Mouse (Mus musculus) thymus, adult 2 months (tissue): ENCODE measurements around the gene Endog. TPM values are rescaled to one million over a fixed set of nuclear protein-coding genes. Genes with fewer than 3 reads are reported as not detected.
"Not testable (repeated sequence)": the region's sequence is repeated elsewhere in the genome, so short reads cannot be mapped to it uniquely, and the experiment has no call there.

Experiments
- DNase-seq: peaks from one replicate; pipeline ENCODE4 v3.0.0; 2021
- H3K27ac ChIP-seq: fragments of 200-500 bp; 2 replicates; pipeline ENCODE4 v1.5.1; 2012; ENCODE audit warnings: low read length, control low read depth; ENCODE audit not compliant: control insufficient read depth, insufficient read depth
- H3K27me3 ChIP-seq: fragments of 200-500 bp; 2 replicates; pipeline ENCODE4 v1.6.1; 2012; ENCODE audit warnings: mild to moderate bottlenecking, low read length, moderate library complexity, mixed read lengths; ENCODE audit not compliant: control insufficient read depth, insufficient read depth
- H3K36me3 ChIP-seq: fragments of 200-500 bp; 2 replicates; pipeline ENCODE4 v1.6.1; 2012; ENCODE audit warnings: mild to moderate bottlenecking, low read length, moderate library complexity; ENCODE audit not compliant: control insufficient read depth, insufficient read depth
- H3K4me1 ChIP-seq: fragments of 200-500 bp; replicated peaks from 2 replicates; pipeline ENCODE4 v1.6.1; 2012; ENCODE audit warnings: low read length; ENCODE audit not compliant: control insufficient read depth, insufficient read depth
- H3K4me3 ChIP-seq: fragments of 200-500 bp; 2 replicates; pipeline ENCODE4 v1.5.1; 2012; ENCODE audit warnings: mild to moderate bottlenecking, low read length, control low read depth, moderate library complexity; ENCODE audit not compliant: control insufficient read depth, insufficient read depth
- CTCF ChIP-seq: fragments of 200-500 bp; IDR thresholded peaks from 2 replicates; pipeline ENCODE4 v1.5.1; 2012; ENCODE audit warnings: mild to moderate bottlenecking, control low read depth, low read length, moderate library complexity, borderline replicate concordance; ENCODE audit not compliant: control insufficient read depth, poor library complexity, insufficient read depth; ENCODE audit errors: extremely low read depth
- POLR2A ChIP-seq: fragments of 200-500 bp; IDR thresholded peaks from 2 replicates; pipeline ENCODE4 v1.6.1; 2012; ENCODE audit warnings: mild to moderate bottlenecking, low read length, control low read depth, moderate library complexity; ENCODE audit not compliant: control insufficient read depth, poor library complexity, insufficient read depth; ENCODE audit errors: extremely low read depth
- WGBS: fragments of 180-500 bp; shearing (Covaris S2); methylation state at CpG from one replicate; pipeline ENCODE4 v1.1.7; 2018; 5-methylcytosine and 5-hydroxymethylcytosine counted together
- polyA plus RNA-seq: library from polyadenylated mRNA; depleted of rRNA; stranded (reverse); fragments of >200 nt; gene quantifications from 2 replicates; pipeline ENCODE4 v1.2.3, GENCODE M21; 2012

The Endog gene
- polyA plus RNA-seq, 1 experiment: 37.8 TPM

DNA sequence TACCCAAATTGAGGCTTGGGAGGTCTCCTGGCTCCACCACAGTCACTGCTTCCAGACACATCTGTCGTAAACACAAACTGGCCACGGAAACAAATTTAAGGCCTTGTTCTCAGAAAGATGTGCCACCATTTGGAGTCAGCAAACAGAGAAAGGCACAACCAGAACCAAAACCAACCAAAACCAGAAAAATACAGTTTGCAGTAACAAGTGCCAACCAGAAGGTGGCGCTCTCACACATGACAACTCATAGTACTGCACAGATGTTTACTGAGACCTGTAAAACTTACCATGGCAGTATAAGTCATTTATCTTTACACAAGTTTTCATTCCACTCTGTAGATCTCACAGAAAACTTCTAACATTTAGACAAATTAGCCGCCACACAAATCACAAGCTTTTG lies 4.6 kb upstream of the Endog start:
- Histone ChIP-seq H3K4me3 (no peak overlapping the region), H3K4me1 (no peaks in the 10 kb centered on the region), H3K27ac (no peak overlapping the region), H3K27me3 (no peaks in the 10 kb centered on the region), H3K36me3 (no peaks in the 10 kb centered on the region)
- no peak for DNase-seq
- no peak for TF ChIP-seq CTCF
- no peak for TF ChIP-seq POLR2A
- WGBS: 67% methylated on average over 4 of the region's 4 CpGs

DNA sequence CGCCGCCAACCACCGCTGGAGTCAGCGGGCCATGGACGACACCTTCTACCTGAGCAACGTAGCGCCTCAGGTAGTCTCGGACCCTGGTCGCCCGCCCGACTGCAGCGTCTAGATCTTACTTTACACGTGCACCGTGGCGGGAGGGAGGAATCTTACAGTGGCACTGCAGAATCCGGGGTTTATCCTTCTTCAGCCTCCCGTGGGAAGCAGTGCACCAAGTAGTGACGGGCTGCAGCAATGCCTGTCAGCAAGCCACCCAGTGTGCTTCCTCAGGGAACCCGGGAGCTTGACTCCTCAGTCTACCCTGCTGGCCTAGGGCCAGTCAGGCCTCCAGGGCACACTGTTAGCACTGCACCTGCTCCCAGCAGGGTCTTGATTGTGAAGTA lies 697 bp downstream of the Endog start:
- DNase-seq: no peak
- H3K36me3 ChIP-seq: 0 out of 2 replicates have a peak, but pooled peaks cover 6% of the 10 kb centered on the region
- no peak for TF ChIP-seq CTCF
- no peak for TF ChIP-seq POLR2A
- H3K4me1 ChIP-seq: peaks cover 10% of the 10 kb centered on the region
- H3K4me3 ChIP-seq: peak overlapping the region; percentile 86
- no peak overlapping the region for H3K27ac ChIP-seq
- no peaks in the 10 kb centered on the region for H3K27me3 ChIP-seq
- 4% methylated on average over 19 of the region's 19 CpGs for WGBS

DNA sequence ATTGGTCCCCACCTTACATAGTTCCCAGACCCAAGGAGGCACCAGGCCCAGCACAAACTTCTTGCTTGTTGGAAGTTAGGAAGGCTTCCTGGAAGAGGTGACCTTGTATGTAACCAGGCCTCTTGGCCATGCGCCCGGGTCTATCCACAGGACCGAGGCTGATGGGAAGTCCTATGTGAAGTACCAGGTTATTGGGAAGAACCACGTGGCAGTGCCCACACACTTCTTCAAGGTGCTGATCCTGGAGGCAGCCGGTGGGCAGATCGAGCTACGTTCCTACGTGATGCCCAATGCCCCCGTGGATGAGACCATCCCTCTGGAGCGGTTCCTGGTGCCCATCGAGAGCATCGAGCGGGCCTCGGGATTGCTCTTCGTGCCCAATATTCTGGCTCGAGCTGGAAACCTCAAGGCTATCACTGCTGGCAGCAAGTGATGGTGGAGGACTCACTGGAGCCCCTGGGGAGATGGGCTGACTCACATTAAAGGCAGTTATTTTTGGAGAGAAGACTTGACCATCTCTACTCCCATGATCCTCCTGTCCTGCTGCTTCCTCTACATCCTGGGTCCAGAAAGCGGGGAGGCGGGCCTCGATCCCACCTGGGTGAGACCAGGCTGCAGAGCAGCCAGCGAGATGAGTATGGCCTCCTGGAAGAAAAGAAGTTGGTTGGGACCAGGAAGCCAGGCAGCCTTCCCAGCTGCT lies 2.4 kb downstream of the Endog start:
- 94% methylated on average over 20 of the region's 20 CpGs for WGBS
- Histone ChIP-seq H3K4me1 (peaks cover 20% of the 10 kb centered on the region), H3K27me3 (no peaks in the 10 kb centered on the region), H3K27ac (no peak overlapping the region), H3K36me3 (0 out of 2 replicates have a peak, but pooled peaks cover 6% of the 10 kb centered on the region), H3K4me3 (no peak overlapping the region)
- no peak for TF ChIP-seq POLR2A
- TF ChIP-seq CTCF: no peak
- DNase-seq: no peak

DNA sequence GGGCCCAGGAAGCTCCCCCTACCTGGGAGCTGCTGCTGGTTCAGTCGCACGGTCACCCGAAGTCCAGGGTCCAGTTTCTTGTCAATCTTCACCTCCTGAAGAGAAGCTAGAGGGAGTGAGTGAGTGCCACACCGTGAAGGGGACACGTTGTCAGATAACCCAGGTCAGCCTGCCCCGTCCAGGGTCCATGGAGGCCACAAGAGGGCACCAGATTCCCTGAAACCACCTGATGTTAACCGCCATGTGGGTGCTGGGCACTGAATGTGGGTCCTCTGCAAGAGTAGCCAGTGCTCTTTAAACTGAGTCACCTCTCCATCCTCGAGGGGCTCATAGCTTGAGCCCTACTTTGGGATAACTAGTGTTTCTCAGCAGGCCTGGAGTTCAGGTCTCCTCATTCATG lies 4.6 kb downstream of the Endog start:
- H3K36me3 ChIP-seq: 0 out of 2 replicates have a peak, but pooled peaks cover 6% of the 10 kb centered on the region
- WGBS: 96% methylated on average over 8 of the region's 8 CpGs
- H3K27ac ChIP-seq: no peak overlapping the region
- no peak for DNase-seq
- H3K4me1 ChIP-seq: peaks cover 20% of the 10 kb centered on the region
- H3K27me3 ChIP-seq: no peaks in the 10 kb centered on the region
- H3K4me3 ChIP-seq: no peak overlapping the region
- no peak for TF ChIP-seq CTCF
- no peak for TF ChIP-seq POLR2A

DNA sequence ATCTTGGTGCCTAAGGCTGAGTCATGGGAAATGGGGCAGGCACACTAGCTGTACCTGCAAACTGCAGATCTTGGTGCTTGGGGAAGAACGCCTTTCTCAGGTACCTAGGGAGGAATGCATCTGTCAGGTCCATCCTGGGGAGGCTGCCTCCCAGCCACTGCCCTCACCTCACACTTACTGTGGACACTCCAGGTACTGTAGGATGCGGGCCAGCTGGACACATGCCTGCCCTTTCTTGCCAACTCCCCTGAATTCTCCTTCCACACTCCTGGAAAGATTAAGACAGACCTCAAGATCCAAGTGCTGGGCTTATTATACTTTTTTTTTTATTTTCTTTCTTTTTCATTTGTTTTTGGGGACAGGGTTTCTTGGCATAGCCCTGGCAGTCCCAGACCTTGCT lies 5.3 kb downstream of the Endog start:
- WGBS: 100% methylated on average over 2 of the region's 2 CpGs
- Histone ChIP-seq H3K4me3 (no peak overlapping the region), H3K4me1 (peaks cover 20% of the 10 kb centered on the region)

DNA sequence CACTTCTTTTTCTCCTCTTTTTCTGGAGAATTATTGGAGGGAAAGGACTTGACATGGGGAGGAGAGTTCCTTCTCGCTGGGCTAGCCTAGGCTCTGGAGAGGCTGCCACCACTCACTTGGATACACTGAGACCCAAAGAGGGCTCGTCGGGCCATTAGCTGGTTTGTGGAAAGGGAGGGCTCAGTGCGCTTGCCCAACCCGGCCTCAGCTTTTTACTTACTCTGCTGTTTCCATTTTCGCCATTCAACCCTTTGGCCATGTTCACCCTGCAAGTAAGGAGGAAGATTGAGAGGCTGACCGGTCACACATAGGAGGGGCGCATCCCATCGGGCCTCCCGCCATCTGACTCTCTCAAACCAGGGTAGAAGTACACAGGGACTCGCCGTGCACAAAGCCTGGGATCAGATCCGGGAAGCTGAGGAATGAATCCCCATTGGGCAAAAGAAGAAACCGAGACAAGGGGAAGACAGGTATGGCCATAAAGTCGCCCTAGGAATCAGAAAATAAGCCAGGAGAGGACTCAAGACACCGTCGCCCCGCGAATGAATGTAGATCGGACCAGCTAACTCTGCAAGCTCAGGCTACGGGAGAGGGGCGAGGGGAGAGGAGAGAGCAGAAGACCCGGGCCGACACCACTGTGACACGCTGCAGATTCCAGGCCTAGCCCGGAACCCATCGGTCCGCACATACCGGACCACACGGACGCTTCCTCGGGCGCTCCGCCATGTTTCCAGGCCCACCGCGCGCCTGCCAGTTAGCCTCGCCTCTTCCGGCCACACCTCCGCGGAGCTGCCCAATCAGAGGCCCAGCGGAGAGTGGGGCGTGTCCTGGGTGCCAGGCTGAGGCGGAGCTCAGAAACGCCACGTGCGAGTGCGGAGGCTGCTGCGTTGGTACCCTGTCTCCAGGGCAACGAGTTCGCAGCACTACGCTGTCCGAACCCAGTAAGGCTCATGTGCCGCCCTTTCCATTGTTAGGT lies 6.7 kb downstream of the Endog start, which contains the start of gene Spout1:
Spout1 (minus strand) TSS at position 760 of the 976 bp plus-strand sequence.
- H3K4me3 ChIP-seq: peak within 1 kb of the TSS; percentile 82
- WGBS: 3% methylated on average over 54 of the region's 54 CpGs
- 0 out of 2 replicates have a peak, but pooled peaks cover 6% of the 10 kb centered on the region for H3K36me3 ChIP-seq
- TF ChIP-seq POLR2A: peak; percentile 61; the same call in 1 of the 2 replicates
- 0 out of 2 replicates have a peak, but pooled peaks have one; percentile 32 for TF ChIP-seq CTCF
- peak; percentile 94 for DNase-seq
- no peaks in the 10 kb centered on the region for H3K27me3 ChIP-seq
- peaks cover 12% of the 10 kb centered on the region for H3K4me1 ChIP-seq
- no peak within 1 kb of the TSS for H3K27ac ChIP-seq

More for the DNA sequence above, 5.3 kb downstream of the Endog start:
- Histone ChIP-seq H3K36me3 (0 out of 2 replicates have a peak, but pooled peaks cover 6% of the 10 kb centered on the region), H3K27me3 (no peaks in the 10 kb centered on the region), H3K27ac (no peak overlapping the region)
- DNase-seq: no peak
- TF ChIP-seq CTCF (no peak), POLR2A (no peak)

DNA sequence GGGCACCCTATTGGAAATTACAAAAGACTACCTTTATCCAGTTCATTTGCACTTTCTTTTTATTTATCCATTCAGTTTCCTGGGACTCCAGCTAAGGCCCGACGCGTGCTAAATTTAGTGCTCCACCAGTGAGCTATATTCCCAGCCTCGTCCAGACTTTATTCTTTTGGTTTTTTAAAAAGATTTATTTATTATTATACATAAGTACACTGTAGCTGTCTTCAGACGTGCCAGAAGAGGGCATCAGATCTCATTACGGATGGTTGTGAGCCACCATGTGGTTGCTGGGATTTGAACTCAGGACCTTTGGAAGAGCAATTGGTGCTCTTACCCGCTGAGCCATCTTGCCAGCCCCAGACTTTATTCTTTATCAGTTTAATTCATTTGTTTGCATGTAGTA lies 7.4 kb downstream of the Endog start:
- not testable (repeated sequence) for H3K4me3 ChIP-seq, DNase-seq
- WGBS: 48% methylated on average over 7 of the region's 7 CpGs

More for the DNA sequence above, 7.4 kb downstream of the Endog start:
- H3K27me3 ChIP-seq, H3K36me3 ChIP-seq, H3K27ac ChIP-seq: not testable (repeated sequence)
- H3K4me1 ChIP-seq: peaks cover 12% of the 10 kb centered on the region
